In genomic region chr11:55076234-55076633, GRCm38 (mm10) we compare ENCODE assay signal across 16 mouse cellular contexts. TPM values are rescaled to one million over a fixed set of nuclear protein-coding genes. Genes with fewer than 3 reads are reported as not detected.
A peak's percentile ranks its signal among the peaks of the same experiment; 100 is the strongest.
DNase-seq lines count a peak whose midpoint lies in the region; ATAC-seq lines count a peak whose summit lies in the region.
"Had no signal": no experiment of that assay in that cellular context is flagged by ENCODE, and none has a peak within 500 bp of the region (broad histone marks: within the 10 kb centered on the region; RNA-seq: fewer than 3 reads in every experiment).

No protein-coding gene starts in this region.

- ATAC-seq in heart, embryonic 12.5 days (ENCODE audit: insufficient number of reproducible peaks, low FRiP score), result no peak
- ATAC-seq in heart, embryonic 11.5 days (replicated peaks; ENCODE audit: insufficient number of reproducible peaks, low FRiP score, low TSS enrichment), result no peak
- peak; percentile 41 for ATAC-seq in granulocyte monocyte progenitor cell, adult 5-6 weeks (replicated peaks; ENCODE audit: poor library complexity, severe bottlenecking)
- 0 out of 2 replicates have a peak, but pooled peaks have one; percentile 10 for ATAC-seq in neutrophil, adult 5-6 weeks (ENCODE audit: extremely low read depth, insufficient number of reproducible peaks, low FRiP score, poor library complexity, severe bottlenecking)
- ATAC-seq in midbrain, embryonic 14.5 days (ENCODE audit: low FRiP score, low TSS enrichment), result no peak
- ATAC-seq: inflammation-experienced regulatory T-cells, adult 6 months; lung, postnatal 0 days; midbrain, embryonic 15.5 days had no signal

- no peak overlapping the region for H3K4me3 ChIP-seq in heart, embryonic 12.5 days
- H3K4me3 ChIP-seq in heart, embryonic 11.5 days (ENCODE audit: low read depth, low read length), result no peak overlapping the region
- H3K4me3 ChIP-seq in midbrain, embryonic 14.5 days (replicated peaks; ENCODE audit: low read depth, low read length), result no peak overlapping the region
- H3K4me3 ChIP-seq: forebrain, embryonic 10.5 days; left cerebral cortex, adult 2 months; midbrain, embryonic 15.5 days had no signal

- H3K9me3 ChIP-seq in heart, embryonic 12.5 days (replicated peaks), result peaks cover 4% of the 10 kb centered on the region; the same call in 1 of the 2 replicates
- H3K9me3 ChIP-seq in heart, embryonic 11.5 days (replicated peaks; ENCODE audit: control insufficient read depth, low read length), result no peaks in the 10 kb centered on the region
- H3K9me3 ChIP-seq in midbrain, embryonic 14.5 days (ENCODE audit: control insufficient read depth, low read length), result no peaks in the 10 kb centered on the region
- H3K9me3 ChIP-seq: G1E; midbrain, embryonic 15.5 days had no signal

- no peak overlapping the region for H3K9ac ChIP-seq in heart, embryonic 12.5 days
- H3K9ac ChIP-seq in heart, embryonic 11.5 days (ENCODE audit: low read depth, low read length), result no peak overlapping the region
- H3K9ac ChIP-seq in midbrain, embryonic 14.5 days (replicated peaks; ENCODE audit: low read length), result no peak overlapping the region
- H3K9ac ChIP-seq: midbrain, embryonic 15.5 days had no signal

- H3K27me3 ChIP-seq in heart, embryonic 12.5 days (replicated peaks), result no peaks in the 10 kb centered on the region
- no peaks in the 10 kb centered on the region for H3K27me3 ChIP-seq in heart, embryonic 11.5 days (ENCODE audit: control insufficient read depth, insufficient read depth, low read length)
- no peaks in the 10 kb centered on the region for H3K27me3 ChIP-seq in midbrain, embryonic 14.5 days (ENCODE audit: control insufficient read depth, insufficient read depth, low read length)

- WGBS in heart, embryonic 12.5 days, result 87% methylated on average over 5 of the region's 5 CpGs
- WGBS in heart, embryonic 11.5 days (ENCODE audit: insufficient replicate concordance), result 83% methylated on average over 5 of the region's 5 CpGs
- 94% methylated on average over 5 of the region's 5 CpGs for WGBS in midbrain, embryonic 14.5 days

- peak; percentile 34 to 56 for DNase-seq in spleen, postnatal 36 days (ENCODE audit: low spot score in 2 of 2)
- DNase-seq in spleen, adult 12 weeks (ENCODE audit: low spot score), result no peak
- DNase-seq in right cerebral cortex, adult 2 months (ENCODE audit: low spot score in 2 of 2), result no peak
- no peak for DNase-seq in midbrain, embryonic 14.5 days
- DNase-seq: liver had no signal

- H3K4me2 ChIP-seq in heart, embryonic 12.5 days, result peak overlapping the region; percentile 89; the same call in 1 of the 2 replicates
- no peak overlapping the region for H3K4me2 ChIP-seq in heart, embryonic 11.5 days
- H3K4me2 ChIP-seq in midbrain, embryonic 14.5 days (ENCODE audit: low read length), result no peak overlapping the region

- no peak overlapping the region; the same call in 1 of the 2 replicates for H3K27ac ChIP-seq in heart, embryonic 12.5 days (ENCODE audit: poor library complexity, severe bottlenecking)
- no peak overlapping the region for H3K27ac ChIP-seq in heart, embryonic 11.5 days (ENCODE audit: low read depth, low read length)
- no peak overlapping the region for H3K27ac ChIP-seq in midbrain, embryonic 14.5 days (replicated peaks; ENCODE audit: low read depth, low read length)
- H3K27ac ChIP-seq: forebrain, embryonic 10.5 days; left cerebral cortex, adult 2 months; midbrain, embryonic 15.5 days had no signal

- H3K36me3 ChIP-seq in heart, embryonic 12.5 days, result no peaks in the 10 kb centered on the region
- no peaks in the 10 kb centered on the region for H3K36me3 ChIP-seq in heart, embryonic 11.5 days (ENCODE audit: control insufficient read depth, insufficient read depth, low read length)
- no peaks in the 10 kb centered on the region for H3K36me3 ChIP-seq in midbrain, embryonic 14.5 days (ENCODE audit: control insufficient read depth, insufficient read depth, low read length)
- H3K36me3 ChIP-seq: forebrain, embryonic 10.5 days; G1E; midbrain, embryonic 15.5 days had no signal

- peaks cover 52% of the 10 kb centered on the region for H3K4me1 ChIP-seq in heart, embryonic 12.5 days (replicated peaks)
- peaks cover 27% of the 10 kb centered on the region for H3K4me1 ChIP-seq in heart, embryonic 11.5 days (ENCODE audit: control insufficient read depth, insufficient read depth, low read length)
- no peaks in the 10 kb centered on the region for H3K4me1 ChIP-seq in midbrain, embryonic 14.5 days (ENCODE audit: control insufficient read depth, insufficient read depth, low read length)

RNA-seq across cellular contexts. Expression of gene Ccdc69, which starts 1.7 kb away (rescaled TPM):
- polyA plus RNA-seq in heart, embryonic 12.5 days (2016; fragmentation: Nextera tagmentation; extraction: Ambion mirVana), result 17.5 and 19.0 TPM in 2 replicates
- 16.5 and 17.1 TPM in 2 replicates for polyA plus RNA-seq in heart, embryonic 11.5 days (2014; fragmentation: Nextera tagmentation; extraction: Ambion mirVana)
- 16.8 and 18.9 TPM in 2 replicates for total RNA-seq in granulocyte monocyte progenitor cell, adult 5-6 weeks (2014; fragmentation: Nextera tagmentation)
- total RNA-seq in granulocyte monocyte progenitor cell, adult 5-6 weeks (2017), result 21.1 and 22.7 TPM in 2 replicates
- total RNA-seq in neutrophil, adult 5-6 weeks (2017), result 30.4 and 33.2 TPM in 2 replicates
- 0.14 and 0.26 TPM in 2 replicates for polyA plus RNA-seq in midbrain, embryonic 14.5 days (2014; fragmentation: Nextera tagmentation; extraction: Ambion mirVana)
- total RNA-seq: G1E; left cerebral cortex, postnatal 4 days had no signal
- polyA plus RNA-seq: G1E had no signal

RNA-seq across cellular contexts. Expression of gene Gm2a, which starts 21.7 kb away (rescaled TPM):
- 49.4 and 49.9 TPM in 2 replicates for polyA plus RNA-seq in heart, embryonic 12.5 days (2016; fragmentation: Nextera tagmentation; extraction: Ambion mirVana)
- 50.0 and 51.9 TPM in 2 replicates for polyA plus RNA-seq in heart, embryonic 11.5 days (2014; fragmentation: Nextera tagmentation; extraction: Ambion mirVana)
- 84.3 and 86.4 TPM in 2 replicates for total RNA-seq in granulocyte monocyte progenitor cell, adult 5-6 weeks (2014; fragmentation: Nextera tagmentation)
- total RNA-seq in granulocyte monocyte progenitor cell, adult 5-6 weeks (2017), result 61.3 and 72.4 TPM in 2 replicates
- 154 and 160 TPM in 2 replicates for total RNA-seq in neutrophil, adult 5-6 weeks (2017)
- polyA plus RNA-seq in midbrain, embryonic 14.5 days (2014; fragmentation: Nextera tagmentation; extraction: Ambion mirVana), result 23.4 and 23.6 TPM in 2 replicates
- polyA plus RNA-seq: G1E had no signal

RNA-seq across cellular contexts. Expression of gene Anxa6, which starts 43.0 kb away (rescaled TPM):
- 335 and 339 TPM in 2 replicates for polyA plus RNA-seq in heart, embryonic 12.5 days (2016; fragmentation: Nextera tagmentation; extraction: Ambion mirVana)
- 300 and 370 TPM in 2 replicates for polyA plus RNA-seq in heart, embryonic 11.5 days (2014; fragmentation: Nextera tagmentation; extraction: Ambion mirVana)
- 61.0 and 65.6 TPM in 2 replicates for total RNA-seq in granulocyte monocyte progenitor cell, adult 5-6 weeks (2014; fragmentation: Nextera tagmentation)
- total RNA-seq in granulocyte monocyte progenitor cell, adult 5-6 weeks (2017), result 70.8 and 77.7 TPM in 2 replicates
- total RNA-seq in neutrophil, adult 5-6 weeks (2017), result 177 and 181 TPM in 2 replicates
- 14.3 and 38.3 TPM in 2 replicates for polyA plus RNA-seq in midbrain, embryonic 14.5 days (2014; fragmentation: Nextera tagmentation; extraction: Ambion mirVana)

Comparison
In these comparisons a context has a peak if more than half of its experiments do, and no peak if none do; other contexts are left out.
1. DNase-seq: peak in spleen, postnatal 36 days (2 of 2); none in spleen, adult 12 weeks (single experiment), right cerebral cortex, adult 2 months (0 of 2) and midbrain, embryonic 14.5 days (single experiment).
2. ATAC-seq: peak in granulocyte monocyte progenitor cell, adult 5-6 weeks (single experiment) and neutrophil, adult 5-6 weeks (single experiment); none in heart, embryonic 12.5 days (single experiment), heart, embryonic 11.5 days (single experiment) and midbrain, embryonic 14.5 days (single experiment).
3. RNA of gene Ccdc69, which starts 1.7 kb away (polyA plus RNA-seq): 17.5 to 19.0 TPM in heart, embryonic 12.5 days and 16.5 to 17.1 TPM in heart, embryonic 11.5 days; 0.14 to 0.26 TPM in midbrain, embryonic 14.5 days; every median in the first group is over 10 times any median in the second.